Comparison of ENCODE assay signal across 8 mouse cellular contexts in the genomic region with DNA sequence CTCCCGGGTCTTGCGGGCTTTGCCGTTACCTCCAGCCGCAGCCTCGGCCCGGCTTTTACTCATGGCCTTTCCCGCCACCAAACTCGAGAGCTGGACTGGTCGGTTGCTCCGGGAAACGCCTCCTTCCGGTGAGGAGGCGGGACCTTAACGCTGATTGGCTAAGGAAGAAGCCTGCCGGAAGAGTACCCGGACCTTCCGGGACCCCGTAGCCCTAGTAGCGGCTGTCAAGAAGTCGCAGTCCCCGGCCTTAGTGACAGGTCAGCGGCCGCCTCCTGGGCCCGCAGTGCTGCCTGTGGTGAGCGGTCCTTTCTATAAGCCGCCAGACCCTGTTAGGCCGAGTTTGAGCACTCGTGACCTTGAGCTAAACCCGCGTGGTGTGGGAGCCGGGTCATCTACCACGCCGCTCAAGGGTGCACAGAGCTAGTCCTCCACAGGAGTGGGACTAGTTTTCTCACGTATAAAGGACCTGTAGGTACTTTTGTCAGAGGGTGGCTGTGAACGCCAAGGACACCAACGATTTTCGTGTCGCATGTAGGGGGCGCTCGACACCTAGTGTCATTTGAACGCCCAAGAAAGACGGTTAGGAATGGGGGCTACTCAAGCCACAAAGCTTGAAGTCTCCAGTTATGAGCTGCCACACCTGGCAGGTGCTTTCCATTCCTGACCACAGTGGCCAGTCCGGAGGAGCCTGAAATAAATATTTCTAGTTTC. TPM values are rescaled to one million over a fixed set of nuclear protein-coding genes. Genes with fewer than 3 reads are reported as not detected.
DNase-seq lines count a peak whose midpoint lies in the region; ATAC-seq and TF ChIP-seq lines count a peak whose summit lies in the region.

A gene (minus strand): TSS at position 123 of the 711 bp plus-strand sequence.

- H3K4me1 ChIP-seq in cortical plate, adult 2 months (ENCODE audit: control insufficient read depth, insufficient read depth, low read length) = no peaks in the 10 kb centered on the region

- peak; percentile 96 for DNase-seq in adipocyte (ENCODE audit: low spot score)
- peak; percentile 89 to 92 for DNase-seq in gastrocnemius, adult 8-10 months (ENCODE audit: low spot score in 2 of 2)
- DNase-seq in hindlimb bud, embryonic 11.5 days (ENCODE audit: extremely low spot score, low read depth, low spot score) = peak; percentile 95
- peak; percentile 87 to 95 for DNase-seq in left cerebral cortex, adult 8-10 months (ENCODE audit: low spot score in 2 of 2)
- peak; percentile 95 for DNase-seq in right cerebral cortex, adult 18-20 months
- peak; percentile 74 for DNase-seq in urinary bladder, adult 2 months (ENCODE audit: low spot score)

- H3K4me3 ChIP-seq in cortical plate, adult 2 months (ENCODE audit: insufficient read depth, low read length) = peak within 1 kb of the TSS; percentile 53

- peak; percentile 77 for TF ChIP-seq CTCF in cortical plate, adult 2 months (IDR thresholded peaks at IDR 0.05; ENCODE audit: extremely low read depth, insufficient read depth, low read length)

- peak; percentile 73; the same call in 1 of the 2 replicates for TF ChIP-seq POLR2A in cortical plate, adult 2 months (IDR thresholded peaks at IDR 0.05; ENCODE audit: extremely low read depth, insufficient read depth, low read length)

- ATAC-seq in megakaryocyte, adult 5-6 weeks (ENCODE audit: poor library complexity, severe bottlenecking) = peak; percentile 100

- peak within 1 kb of the TSS; percentile 76 for H3K27ac ChIP-seq in cortical plate, adult 2 months (ENCODE audit: insufficient read depth, low read length)

RNA-seq across cellular contexts. Expression of the gene that starts here (rescaled TPM):
- 3.5 and 3.8 TPM in 2 replicates for polyA plus RNA-seq in cortical plate, adult 2 months (2012; rRNA removed)
- 1 to 10 TPM; 1.3 to 1.5 (median 1.4) TPM for total RNA-seq in gastrocnemius, adult 8-10 months (2022)
- total RNA-seq in left cerebral cortex, adult 8-10 months (2022) = 1 to 10 TPM; 2.2 to 4.7 (median 3.8) TPM
- 11.5 and 14.9 TPM in 2 replicates for total RNA-seq in megakaryocyte, adult 5-6 weeks (2015)
- 21.3 and 24.1 TPM in 2 replicates for total RNA-seq in megakaryocyte, adult 5-6 weeks (2017)
- 7.1 and 7.9 TPM in 2 replicates for polyA plus RNA-seq in urinary bladder, adult 2 months (2012; rRNA removed)

Comparison
In these comparisons a context has a peak if more than half of its experiments do, and no peak if none do; other contexts are left out.
1. Peak in every context shown above with its lines: DNase-seq, ATAC-seq, H3K4me3 ChIP-seq and H3K27ac ChIP-seq.